Mouse (Mus musculus) layer of hippocampus, adult 18-20 months (tissue): ENCODE results near the gene Abhd12. TPM values are rescaled to one million over a fixed set of nuclear protein-coding genes. Genes with fewer than 3 reads are reported as not detected.
A peak's percentile ranks its signal among the peaks of the same experiment; 100 is the strongest.

Experiments
- DNase-seq, 2 experiments: peaks; one replicate each; pipeline ENCODE4 v3.0.0; 2022; ENCODE audit warnings: low spot score in 2 of 2
- total RNA-seq, 2 experiments: library from RNA; stranded (reverse); gene quantifications; 2 replicates each; pipeline ENCODE4 v1.2.3; 2021

The Abhd12 gene
- total RNA-seq, 2 experiments from 2014 or later = 324 to 341 TPM

- no peak for DNase-seq
These were observed 45.6 kb downstream of the Abhd12 start for GRCm38 (mm10) chr2:150858724-150859487.

- no peak for DNase-seq
These were observed 49.4 kb downstream of the Abhd12 start for GRCm38 (mm10) chr2:150855186-150855585.

GRCm38 (mm10) chr2:150851251-150851650 lies 53.3 kb downstream of the Abhd12 start:
- no peak for DNase-seq

GRCm38 (mm10) chr2:150847436-150847995 lies 57.0 kb downstream of the Abhd12 start:
- no peak for DNase-seq

- peak; percentile 66 to 87 for DNase-seq
These were observed 59.7 kb downstream of the Abhd12 start for GRCm38 (mm10) chr2:150844798-150845197.

GRCm38 (mm10) chr2:150842049-150842461 lies 62.5 kb downstream of the Abhd12 start:
- DNase-seq = peak; percentile 58 to 81

GRCm38 (mm10) chr2:150841109-150841508 lies 63.4 kb downstream of the Abhd12 start:
- no peak for DNase-seq

- DNase-seq = no peak
These were observed 64.7 kb downstream of the Abhd12 start for GRCm38 (mm10) chr2:150839686-150840471.

GRCm38 (mm10) chr2:150837781-150838180 lies 66.8 kb downstream of the Abhd12 start:
- peak in 1 of 2 experiments; percentile 7 for DNase-seq

GRCm38 (mm10) chr2:150836906-150837305 lies 67.6 kb downstream of the Abhd12 start:
- DNase-seq = peak; percentile 41 to 42

GRCm38 (mm10) chr2:150835975-150836374 lies 68.6 kb downstream of the Abhd12 start:
- no peak for DNase-seq

GRCm38 (mm10) chr2:150834616-150835015 lies 69.9 kb downstream of the Abhd12 start:
- peak in 1 of 2 experiments; percentile 18 for DNase-seq

- peak in 1 of 2 experiments; percentile 8 for DNase-seq
These were observed 72.5 kb downstream of the Abhd12 start for GRCm38 (mm10) chr2:150832029-150832428.

- peak in 1 of 2 experiments; percentile 5 for DNase-seq
These were observed 73.6 kb downstream of the Abhd12 start for GRCm38 (mm10) chr2:150830911-150831441.

- DNase-seq = peak in 1 of 2 experiments; percentile 6
These were observed 74.5 kb downstream of the Abhd12 start for GRCm38 (mm10) chr2:150830011-150830410.

GRCm38 (mm10) chr2:150828654-150829053 lies 75.9 kb downstream of the Abhd12 start:
- peak in 1 of 2 experiments; percentile 21 for DNase-seq

- DNase-seq = no peak
These were observed 76.4 kb downstream of the Abhd12 start for GRCm38 (mm10) chr2:150828164-150828563.

GRCm38 (mm10) chr2:150826426-150826825 lies 78.1 kb downstream of the Abhd12 start:
- DNase-seq = peak in 1 of 2 experiments; percentile 38

- no peak for DNase-seq
These were observed 81.6 kb downstream of the Abhd12 start for GRCm38 (mm10) chr2:150822987-150823386.

GRCm38 (mm10) chr2:150820720-150821119 lies 83.8 kb downstream of the Abhd12 start:
- DNase-seq = peak; percentile 42 to 79

- DNase-seq = peak in 1 of 2 experiments; percentile 25
These were observed 85.8 kb downstream of the Abhd12 start for GRCm38 (mm10) chr2:150818742-150819141.
